Mouse (Mus musculus) v-Abl transformed pro-B cells (cell line): Measurements from ENCODE around the gene Nav3.

ENCODE experiments used
- in situ Hi-C, 2 experiments: fragments of 400-800 bp; cut with MboI; formaldehyde crosslinking; loops; one replicate each; pipeline ENCODE4 v1.15.1; 2025; ENCODE audit not compliant: unreplicated experiment in 2 of 2

Gene Nav3

GRCm38 (mm10) chr10:110455838-110456493, at the start of gene Nav3:
Nav3 (minus strand) TSS chr10:110456204.
- in situ Hi-C loops, result no loop called here

- in situ Hi-C loops, result no loop called here
Measured at GRCm38 (mm10) chr10:110485306-110485705, 29.3 kb upstream of the Nav3 start.

- in situ Hi-C loops, result no loop called here
Measured at GRCm38 (mm10) chr10:110484822-110485221, 28.8 kb upstream of the Nav3 start.

- in situ Hi-C loops, result no loop called here
Measured at GRCm38 (mm10) chr10:110479189-110479588, 23.2 kb upstream of the Nav3 start.

GRCm38 (mm10) chr10:110477689-110478314, 21.8 kb upstream of the Nav3 start:
- in situ Hi-C loops, result no loop called here

- in situ Hi-C loops, result no loop called here
Measured at GRCm38 (mm10) chr10:110474107-110474506, 18.1 kb upstream of the Nav3 start.

- in situ Hi-C loops, result no loop called here
Measured at GRCm38 (mm10) chr10:110469445-110469844, 13.4 kb upstream of the Nav3 start.

- in situ Hi-C loops, result no loop called here
Measured at GRCm38 (mm10) chr10:110455063-110455837, 754 bp downstream of the Nav3 start.

GRCm38 (mm10) chr10:110453566-110453965, 2.4 kb downstream of the Nav3 start:
- in situ Hi-C loops, result no loop called here

- in situ Hi-C loops, result no loop called here
Measured at GRCm38 (mm10) chr10:110440396-110440795, 15.6 kb downstream of the Nav3 start.

GRCm38 (mm10) chr10:110431078-110431477, 24.9 kb downstream of the Nav3 start:
- in situ Hi-C loops, result no loop called here

GRCm38 (mm10) chr10:110429578-110429977, 26.4 kb downstream of the Nav3 start:
- in situ Hi-C loops, result no loop called here

- in situ Hi-C loops, result no loop called here
Measured at GRCm38 (mm10) chr10:110429052-110429451, 27.0 kb downstream of the Nav3 start.

- in situ Hi-C loops, result no loop called here
Measured at GRCm38 (mm10) chr10:110421533-110421932, 34.5 kb downstream of the Nav3 start.

GRCm38 (mm10) chr10:110417003-110417402, 39.0 kb downstream of the Nav3 start:
- in situ Hi-C loops, result no loop called here

- in situ Hi-C loops, result no loop called here
Measured at GRCm38 (mm10) chr10:110415624-110416023, 40.4 kb downstream of the Nav3 start.

GRCm38 (mm10) chr10:110413281-110413897, 42.6 kb downstream of the Nav3 start:
- in situ Hi-C loops, result no loop called here

GRCm38 (mm10) chr10:110402950-110403349, 53.1 kb downstream of the Nav3 start:
- in situ Hi-C loops, result no loop called here

GRCm38 (mm10) chr10:110400642-110401041, 55.4 kb downstream of the Nav3 start:
- in situ Hi-C loops, result no loop called here

GRCm38 (mm10) chr10:110398643-110399042, 57.4 kb downstream of the Nav3 start:
- in situ Hi-C loops, result no loop called here
